Mouse (Mus musculus) lung, postnatal 36 days (tissue): ENCODE data around the gene Prkg1.
"Not testable (repeated sequence)": the region's sequence is repeated elsewhere in the genome, so short reads cannot be mapped to it uniquely, and the experiment has no call there.

Source experiments
- DNase-seq: peaks from one replicate; pipeline ENCODE4 v3.0.0; 2022; ENCODE audit warnings: mixed read lengths

The Prkg1 gene

GRCm38 (mm10) chr19:31279797-31280486, 484.9 kb downstream of the Prkg1 start:
- DNase-seq, result peak; percentile 54

DNA sequence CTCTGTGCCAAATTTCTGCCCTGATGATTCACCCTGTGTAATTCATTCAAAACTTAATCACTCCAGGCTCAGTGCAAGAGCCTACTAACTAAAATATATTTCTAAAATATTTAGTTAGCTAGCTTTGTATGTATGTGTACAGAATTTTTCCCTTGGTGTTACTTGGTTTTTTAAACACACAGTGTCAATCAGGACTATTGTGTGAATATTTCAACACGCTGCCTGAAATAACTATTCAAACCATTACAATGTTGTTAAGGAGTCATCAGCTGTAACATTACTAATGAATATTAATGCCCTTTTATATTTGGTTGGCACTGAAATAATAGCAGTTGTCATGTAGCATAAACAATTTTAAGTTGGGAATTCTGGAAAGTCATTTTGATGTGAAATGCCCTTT, 502.4 kb downstream of the Prkg1 start:
- DNase-seq, result no peak

DNA sequence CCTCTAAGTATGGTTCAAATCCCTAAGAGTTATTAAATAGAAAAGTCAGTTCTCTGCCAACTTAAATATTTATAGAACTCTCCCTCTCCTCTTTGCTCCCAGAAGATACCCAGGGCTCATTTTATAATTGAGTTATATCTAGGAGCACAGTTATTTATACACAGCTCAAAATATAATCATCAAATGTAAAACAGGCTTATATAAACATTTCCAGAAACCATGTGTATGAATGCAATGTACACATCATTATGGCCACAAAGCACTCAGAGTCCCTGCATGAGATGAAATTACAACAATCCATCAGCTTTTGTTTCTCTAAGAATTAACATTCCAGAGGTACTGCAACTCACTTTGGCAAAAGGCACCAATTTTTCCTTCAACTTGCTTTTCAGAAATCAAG, 504.3 kb downstream of the Prkg1 start:
- DNase-seq, result no peak

DNA sequence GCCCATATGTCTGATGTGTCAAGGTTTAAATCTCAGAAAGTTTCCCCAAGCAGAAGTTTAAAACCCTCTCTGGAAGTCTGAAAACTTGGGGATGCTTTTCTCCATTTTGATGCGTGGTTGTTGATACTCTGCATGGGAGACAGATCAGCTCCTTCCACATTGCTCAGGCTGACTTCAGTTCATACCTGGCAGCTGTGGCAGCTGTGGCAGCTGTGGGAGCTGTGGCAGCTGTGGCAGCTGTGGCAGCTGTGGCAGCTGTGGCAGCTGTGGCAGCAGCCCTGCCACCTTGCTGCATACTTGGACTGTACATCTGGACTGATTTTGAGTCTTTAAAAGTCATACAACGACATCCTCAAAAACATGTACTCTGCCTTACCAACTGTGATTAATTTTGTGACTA, 509.1 kb downstream of the Prkg1 start:
- no peak for DNase-seq

DNA sequence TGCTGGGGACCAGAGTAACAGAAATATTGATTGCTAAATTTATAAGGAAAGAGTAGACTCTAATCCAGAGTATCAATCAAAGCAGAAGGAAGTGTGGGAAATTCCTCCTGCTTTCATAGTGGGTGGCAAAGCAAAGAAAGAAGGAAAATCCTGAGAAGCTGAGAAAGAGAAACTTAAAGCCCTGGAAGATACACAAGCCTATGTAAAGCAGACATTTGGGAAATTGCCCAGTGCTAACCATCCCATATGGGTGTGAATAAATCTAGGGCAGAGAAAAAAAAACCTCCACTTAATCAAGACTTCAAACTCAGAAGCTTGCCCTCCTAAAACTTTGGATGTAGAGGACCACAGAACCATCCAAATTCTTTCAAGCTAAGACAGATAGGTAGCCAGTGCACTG, 532.4 kb downstream of the Prkg1 start:
- DNase-seq, result no peak

DNA sequence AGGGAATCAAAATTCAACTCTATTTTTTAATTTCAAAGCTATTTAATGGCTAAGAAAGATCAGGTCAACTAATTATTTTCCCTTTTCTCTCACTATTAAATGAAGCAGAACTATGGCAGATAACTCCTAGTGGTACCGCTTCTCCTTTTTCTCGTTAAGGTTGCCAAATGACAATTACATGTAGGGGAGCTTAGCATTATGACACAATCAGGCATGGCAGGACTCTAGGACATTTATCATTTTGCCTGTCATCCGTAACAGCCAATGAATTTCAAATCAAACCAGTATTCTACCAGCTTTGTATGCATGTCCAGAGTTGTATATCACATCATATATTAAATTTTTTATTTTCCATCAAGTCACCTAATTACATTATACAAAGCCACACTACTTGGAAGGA, 536.4 kb downstream of the Prkg1 start:
- DNase-seq, result no peak

- DNase-seq, result no peak
Measured at GRCm38 (mm10) chr19:31223457-31223856, 541.4 kb downstream of the Prkg1 start.

DNA sequence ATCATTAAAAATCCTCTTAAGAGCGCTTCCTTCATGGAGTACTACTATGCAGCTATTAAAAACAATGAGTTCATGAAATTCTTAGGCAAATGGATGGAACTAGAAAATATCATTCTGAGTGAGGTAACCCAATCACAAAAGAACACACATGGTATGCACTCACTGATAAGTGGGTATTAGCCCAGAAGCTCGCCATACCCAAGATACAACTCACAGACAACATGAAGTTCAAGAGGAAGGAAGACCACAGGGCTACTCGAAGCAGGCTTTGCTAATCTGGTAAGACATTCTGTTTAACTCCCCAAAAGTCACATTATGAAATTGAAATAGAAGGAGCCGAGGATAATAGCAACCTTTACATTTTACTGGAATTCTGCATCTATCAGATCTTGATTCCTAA, 545.6 kb downstream of the Prkg1 start:
- DNase-seq, result not testable (repeated sequence)

DNA sequence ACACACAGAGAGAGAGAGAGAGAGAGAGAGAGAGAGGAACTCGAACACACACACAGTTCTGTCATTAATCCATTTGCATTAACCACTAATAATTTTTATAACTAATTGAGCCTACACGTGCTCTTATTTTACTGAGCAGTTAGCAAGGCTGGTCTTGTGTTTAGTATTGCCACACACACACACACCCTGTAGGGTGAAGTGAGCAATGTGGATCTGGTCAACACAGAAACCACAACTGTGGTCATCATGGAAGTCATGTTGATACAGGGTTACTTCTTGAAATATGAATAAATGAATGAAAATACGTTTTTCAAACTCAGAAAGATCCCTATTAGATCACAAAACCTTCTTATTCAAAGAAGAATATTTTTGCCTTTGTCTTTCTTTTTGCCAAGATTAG, 554.0 kb downstream of the Prkg1 start:
- no peak for DNase-seq

DNA sequence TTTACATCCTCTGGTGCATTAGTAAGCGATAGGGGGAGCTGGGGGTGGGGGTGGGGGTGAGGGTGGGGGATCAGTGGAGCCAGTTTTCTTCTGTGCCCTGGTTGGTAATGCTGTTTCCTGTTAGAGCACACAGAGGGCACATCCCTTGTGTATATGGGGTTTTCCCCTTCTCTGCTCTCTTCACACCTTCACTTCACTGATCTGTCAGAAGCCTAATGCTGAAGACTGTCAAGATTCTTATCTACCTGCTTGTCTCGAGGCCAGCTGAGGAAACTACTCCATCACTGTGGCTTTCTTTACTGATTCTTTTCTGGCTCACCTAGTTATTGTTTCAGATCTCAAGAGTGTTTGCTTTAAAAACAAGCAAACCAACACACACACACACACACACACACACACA, 554.4 kb downstream of the Prkg1 start:
- DNase-seq, result no peak

GRCm38 (mm10) chr19:31199583-31199982, 565.2 kb downstream of the Prkg1 start:
- no peak for DNase-seq

DNA sequence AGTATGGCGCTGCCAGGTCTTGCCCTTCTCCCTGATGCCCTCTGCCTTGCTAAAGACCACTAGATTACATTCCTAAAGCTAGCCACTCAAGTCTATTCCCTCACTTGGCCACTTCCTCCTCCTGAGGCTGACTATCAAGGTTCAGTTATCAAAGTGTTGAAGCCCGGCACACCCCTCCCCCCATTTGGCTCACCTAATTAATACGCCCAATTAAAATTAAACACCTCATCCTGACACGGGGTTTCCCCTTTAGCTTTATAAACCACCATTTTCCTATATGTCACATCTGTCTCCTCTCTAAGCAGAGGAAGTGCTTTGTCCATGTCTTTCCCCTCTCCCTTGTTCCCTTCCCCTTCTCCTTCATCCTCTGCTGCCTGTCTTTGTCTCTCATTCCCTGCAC, 566.4 kb downstream of the Prkg1 start:
- no peak for DNase-seq

DNA sequence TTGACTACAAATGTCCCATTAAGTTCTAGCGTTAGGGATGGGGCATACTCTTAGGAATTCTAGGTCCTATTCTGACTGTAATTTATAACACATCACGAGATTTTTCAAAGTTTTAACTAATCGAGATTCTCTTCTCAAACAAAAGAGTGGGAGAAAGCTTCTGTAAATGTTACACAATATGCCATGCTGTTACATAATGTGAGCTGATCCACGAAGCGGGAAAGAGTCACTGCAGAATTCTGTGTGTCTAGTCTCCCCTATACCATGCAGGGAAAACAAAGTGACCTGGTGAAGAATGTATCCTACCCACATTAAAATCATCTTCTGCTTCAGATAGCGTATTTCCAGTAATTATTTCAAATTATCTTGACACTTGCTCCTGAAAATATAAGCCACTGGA, 567.8 kb downstream of the Prkg1 start:
- no peak for DNase-seq

DNA sequence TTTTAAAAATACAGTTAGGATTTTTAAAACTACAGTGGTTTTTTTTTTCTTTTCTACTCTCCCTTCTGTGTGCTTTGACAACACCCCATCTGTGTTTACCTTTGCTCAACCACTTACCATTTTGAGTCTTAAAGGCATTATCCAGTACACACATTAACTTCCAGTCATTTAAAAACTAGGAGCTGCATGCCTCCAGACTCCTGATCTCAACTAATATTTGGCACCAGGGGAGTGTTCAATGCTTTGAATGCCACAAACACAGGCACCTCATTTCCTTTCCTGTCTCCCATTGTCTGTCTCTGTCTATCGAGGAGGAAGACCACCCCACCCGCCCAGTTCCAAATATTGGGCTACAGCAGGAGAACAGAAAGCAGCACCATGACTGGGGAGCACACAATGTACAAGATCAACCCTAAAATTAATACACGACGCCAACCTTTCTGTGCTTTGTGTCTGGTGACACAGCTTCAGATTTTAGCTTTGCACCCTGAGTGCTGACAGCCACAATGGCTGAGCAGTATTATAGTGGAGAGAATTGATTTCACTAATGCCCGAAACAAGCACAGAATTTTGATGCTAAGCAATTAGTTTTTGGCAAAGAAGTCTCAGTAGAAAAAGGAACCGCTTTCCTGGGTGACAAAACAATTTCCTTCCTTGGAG, 576.1 kb downstream of the Prkg1 start:
- no peak for DNase-seq

DNA sequence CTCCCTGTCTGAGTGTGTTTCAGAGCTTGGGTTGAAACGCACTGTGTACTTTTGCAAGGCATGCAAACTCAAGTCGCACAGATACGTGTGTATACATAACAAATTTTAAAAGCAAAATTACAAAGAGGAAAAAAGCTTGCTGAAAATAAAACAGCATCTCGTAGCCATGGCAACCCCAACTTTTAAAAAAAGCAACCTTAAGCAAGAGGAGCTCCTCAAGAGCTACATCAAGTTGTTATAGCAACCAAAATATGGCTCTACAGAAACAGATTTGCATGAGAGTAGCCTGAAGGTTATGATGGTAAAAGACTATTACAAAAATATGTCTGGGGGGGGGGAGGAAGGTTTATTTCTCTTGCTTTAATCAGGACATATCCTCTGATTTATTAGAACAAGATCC, 584.1 kb downstream of the Prkg1 start:
- DNase-seq, result no peak

DNA sequence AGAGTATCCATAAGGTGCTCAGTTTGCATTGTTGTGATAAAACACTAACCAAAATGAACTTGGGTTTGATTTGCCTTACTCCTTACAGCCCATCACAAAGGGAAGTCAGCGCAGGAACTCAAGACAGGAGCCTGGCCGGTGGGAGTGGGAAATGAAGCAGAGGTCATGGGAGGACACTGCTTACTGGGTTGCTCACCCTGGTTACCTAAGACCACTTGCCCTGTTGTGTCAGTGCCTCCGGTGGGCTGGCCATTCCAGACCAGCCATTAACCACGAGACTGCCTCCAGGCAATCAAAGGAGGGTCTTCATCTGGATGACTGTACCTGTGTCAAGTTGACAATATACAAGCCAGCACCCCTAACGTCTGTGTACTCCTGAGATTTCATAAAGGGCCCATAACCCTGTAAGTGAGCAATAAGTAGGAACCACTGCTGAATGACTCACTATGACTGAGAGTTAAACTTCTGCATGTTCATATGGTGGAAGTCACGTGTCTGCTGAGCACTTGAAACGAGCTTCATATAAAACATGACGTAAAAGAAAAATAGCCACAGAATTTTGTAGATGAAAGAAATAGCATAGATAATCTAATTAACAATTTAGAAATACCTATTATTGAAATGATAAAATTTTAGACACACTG, 587.4 kb downstream of the Prkg1 start:
- no peak for DNase-seq

DNA sequence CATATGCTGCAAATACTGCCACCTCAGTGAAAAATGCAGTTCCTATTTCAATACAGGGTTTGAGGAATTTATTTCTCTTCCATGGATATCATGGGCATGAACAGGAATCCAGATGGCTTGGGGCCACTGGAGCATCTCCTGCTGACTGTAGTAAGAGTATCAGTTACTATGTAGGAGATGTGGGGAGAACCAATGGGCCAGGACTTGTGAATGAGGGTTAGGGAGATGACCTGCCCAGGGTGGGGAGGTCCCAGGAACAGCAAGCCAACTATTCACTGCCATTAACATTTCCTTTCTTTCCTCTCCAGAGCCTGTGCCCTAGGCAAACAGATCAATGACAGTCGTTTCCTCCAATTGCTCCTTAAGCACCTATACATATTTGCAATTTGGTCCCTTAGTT, 593.8 kb downstream of the Prkg1 start:
- no peak for DNase-seq

- no peak for DNase-seq
Measured at GRCm38 (mm10) chr19:31158944-31159460, 605.8 kb downstream of the Prkg1 start.

DNA sequence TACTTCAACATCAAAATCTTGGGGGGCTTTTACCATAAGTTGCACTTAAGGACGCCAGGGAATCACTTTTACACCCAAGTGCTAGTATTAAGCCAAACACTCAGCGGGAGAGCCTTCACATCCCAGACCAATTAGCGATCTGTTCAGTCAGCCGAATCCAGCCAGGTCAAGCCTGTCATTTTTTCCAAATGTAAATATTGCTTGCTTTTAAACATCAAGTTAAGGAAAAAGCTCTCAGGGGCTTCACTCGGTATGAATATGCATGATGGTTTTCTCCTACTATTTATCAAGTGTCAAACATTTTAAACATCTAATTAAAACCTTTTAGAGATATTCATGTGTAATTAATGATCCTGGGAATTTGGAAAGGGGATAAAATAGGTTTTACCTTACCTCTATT, 611.4 kb downstream of the Prkg1 start:
- no peak for DNase-seq

GRCm38 (mm10) chr19:31149902-31150301, 614.9 kb downstream of the Prkg1 start:
- no peak for DNase-seq

DNA sequence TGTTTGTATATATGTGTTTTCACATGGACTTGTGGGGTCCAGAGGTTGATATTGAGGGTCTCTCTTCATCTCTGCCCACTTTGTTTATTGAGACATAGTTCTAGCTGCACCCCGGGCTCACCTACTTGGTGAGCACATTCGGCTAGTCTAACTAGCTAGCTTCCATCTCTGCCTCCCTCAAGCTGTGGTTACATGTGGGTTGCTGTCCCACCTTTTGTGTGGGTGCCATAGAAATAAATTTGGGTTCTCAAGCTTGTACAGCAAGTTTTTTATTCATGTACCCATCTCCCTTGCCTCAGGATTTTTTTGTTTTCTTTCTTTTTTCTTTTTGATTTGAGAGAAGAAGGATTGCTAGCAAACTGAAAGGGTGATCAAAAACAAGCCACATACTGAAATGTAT, 617.4 kb downstream of the Prkg1 start:
- no peak for DNase-seq

DNA sequence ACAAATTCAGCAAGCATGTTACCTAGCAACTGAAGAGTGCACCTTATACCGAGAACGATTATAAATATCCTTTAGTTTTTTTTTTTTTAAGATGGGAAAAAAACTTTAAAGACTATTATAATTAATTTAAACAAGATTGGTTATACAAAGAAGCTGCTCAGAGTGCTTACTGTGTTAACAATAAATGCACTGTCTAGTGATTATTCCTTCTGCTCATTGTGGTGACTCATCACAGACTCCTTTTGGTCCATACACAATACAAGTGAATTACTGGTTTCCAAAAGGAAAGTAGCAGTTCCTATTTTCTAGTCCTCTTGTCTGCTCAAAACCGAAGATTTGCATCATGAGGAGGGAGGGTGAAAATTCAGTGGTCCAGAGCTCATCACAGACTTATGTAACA, 618.7 kb downstream of the Prkg1 start:
- no peak for DNase-seq

DNA sequence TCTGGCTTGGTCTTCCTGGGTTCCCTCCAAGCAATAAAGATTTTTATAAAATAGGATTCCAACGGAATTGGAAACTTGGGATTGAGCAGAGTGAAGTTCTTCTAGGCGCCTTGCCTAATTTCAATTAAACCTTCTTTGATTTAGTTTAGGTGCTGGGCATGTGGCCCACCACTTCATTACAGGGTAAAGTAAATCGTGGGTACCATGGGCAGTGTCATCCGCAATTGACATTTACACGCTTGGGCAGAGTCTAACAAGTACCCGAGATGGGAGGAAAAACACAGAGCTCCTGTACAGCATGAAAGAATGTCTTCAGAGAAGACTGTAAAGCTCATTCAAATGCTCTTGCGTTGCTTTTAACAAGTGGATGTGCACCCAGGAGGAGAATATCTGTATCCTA, 622.9 kb downstream of the Prkg1 start:
- DNase-seq, result no peak

GRCm38 (mm10) chr19:31136316-31136715, 628.5 kb downstream of the Prkg1 start:
- DNase-seq, result no peak
